ENCODE assay signal across 20 mouse cellular contexts in genomic region chr4:41477648-41478160, GRCm38 (mm10). TPM values are rescaled to one million over a fixed set of nuclear protein-coding genes. Genes with fewer than 3 reads are reported as not detected.
DNase-seq lines count a peak whose midpoint lies in the region; TF ChIP-seq lines count a peak whose summit lies in the region.
"Had no signal": no experiment of that assay in that cellular context is flagged by ENCODE, and none has a peak within 500 bp of the region (broad histone marks: within the 10 kb centered on the region; RNA-seq: fewer than 3 reads in every experiment).

No protein-coding gene starts in this region.

- DNase-seq in gastrocnemius, adult 2 months: peak; percentile 60
- no peak for DNase-seq in gastrocnemius, postnatal 14 days
- peak; percentile 90 for DNase-seq in heart, adult 11 months
- DNase-seq in heart, postnatal 25 days (ENCODE audit: low spot score): no peak
- DNase-seq in skeletal muscle tissue, adult 2 months (ENCODE audit: low read depth, low spot score): peak; percentile 75
- no peak for DNase-seq in cerebellum, adult 8-10 months
- DNase-seq: adrenal gland, adult 2 months; adrenal gland, postnatal 10 days; adrenal gland, postnatal 25 days; cerebellum, adult 11 months; cerebellum, adult 18-20 months; cerebellum, adult 9-10 months; cerebellum, postnatal 10 days; cerebellum, postnatal 25 days had no signal

- H3K27ac ChIP-seq in gastrocnemius, adult 2 months: peak overlapping the region; percentile 87
- H3K27ac ChIP-seq: embryonic facial prominence, embryonic 10.5 days; embryonic facial prominence, embryonic 12.5 days; forebrain, embryonic 13.5 days; forebrain, embryonic 15.5 days had no signal

- TF ChIP-seq CTCF in gastrocnemius, adult 2 months (IDR thresholded peaks at IDR 0.05): no peak

- intact Hi-C loops in gastrocnemius, adult 2 months (cut with DNase I): no loop called here
- intact Hi-C loops in gastrocnemius, postnatal 14 days (cut with DNase I; ENCODE audit: low total_unique reads): loop anchor here (10.0 kb wide), 1 partner anchor 137 kb away; no protein-coding TSS in a partner anchor
- intact Hi-C loops in heart, postnatal 25 days (cut with DNase I): no loop called here

- H3K4me3 ChIP-seq in gastrocnemius, adult 2 months: no peak overlapping the region
- H3K4me3 ChIP-seq: embryonic facial prominence, embryonic 10.5 days; embryonic facial prominence, embryonic 12.5 days; forebrain, embryonic 13.5 days; forebrain, embryonic 15.5 days had no signal

RNA-seq across cellular contexts. Expression of gene Nudt2, which starts 12.8 kb away (rescaled TPM):
- 10 to 100 TPM; 22.7 to 27.6 TPM for total RNA-seq in gastrocnemius, adult 2 months (2021)
- 10 to 100 TPM; 20.8 to 22.4 TPM for total RNA-seq in gastrocnemius, postnatal 14 days (2021)
- 10 to 100 TPM; 29.6 to 32.7 TPM for total RNA-seq in heart, postnatal 25 days (2021)

RNA-seq across cellular contexts. Expression of gene Kif24, which starts 13.0 kb away (rescaled TPM):
- under 1 TPM; 0.31 to 0.33 TPM for total RNA-seq in gastrocnemius, adult 2 months (2021)
- total RNA-seq in gastrocnemius, postnatal 14 days (2021): 1 to 10 TPM in 1 of 2 experiments, under 1 TPM in 1; 0.86 to 1.3 TPM
- under 1 TPM; 0.26 to 0.45 TPM for total RNA-seq in heart, postnatal 25 days (2021)

RNA-seq across cellular contexts. Expression of gene AI464131, which starts 25.2 kb away (rescaled TPM):
- 10 to 100 TPM; 75.0 to 87.5 TPM for total RNA-seq in gastrocnemius, adult 2 months (2021)
- 10 to 100 TPM; 60.1 to 60.8 TPM for total RNA-seq in gastrocnemius, postnatal 14 days (2021)
- total RNA-seq in heart, postnatal 25 days (2021): 10 to 100 TPM; 10.2 to 10.4 TPM

RNA-seq across cellular contexts. Expression of gene 1110017D15Rik, which starts 39.4 kb away (rescaled TPM):
- total RNA-seq in gastrocnemius, adult 2 months (2021): under 1 TPM in 1 of 2 experiments, not detected in 1; 0.67 TPM
- under 1 TPM in 1 of 2 experiments, not detected in 1; 0.37 TPM for total RNA-seq in gastrocnemius, postnatal 14 days (2021)
- total RNA-seq in heart, postnatal 25 days (2021): not detected
- total RNA-seq: ES-E14, MEL had no signal

Comparison
In these comparisons a context has a peak if more than half of its experiments do, and no peak if none do; other contexts are left out.
1. DNase-seq: peak in gastrocnemius, adult 2 months (single experiment), heart, adult 11 months (single experiment) and skeletal muscle tissue, adult 2 months (single experiment); none in gastrocnemius, postnatal 14 days (single experiment), heart, postnatal 25 days (single experiment) and cerebellum, adult 8-10 months (single experiment).
2. RNA of gene AI464131, which starts 25.2 kb away (total RNA-seq): 75.0 to 87.5 TPM in gastrocnemius, adult 2 months and 60.1 to 60.8 TPM in gastrocnemius, postnatal 14 days; 10.2 to 10.4 TPM in heart, postnatal 25 days; every median in the first group is over 4 times any median in the second.